20 mouse cellular contexts compared by ENCODE assay signal in the genomic region with DNA sequence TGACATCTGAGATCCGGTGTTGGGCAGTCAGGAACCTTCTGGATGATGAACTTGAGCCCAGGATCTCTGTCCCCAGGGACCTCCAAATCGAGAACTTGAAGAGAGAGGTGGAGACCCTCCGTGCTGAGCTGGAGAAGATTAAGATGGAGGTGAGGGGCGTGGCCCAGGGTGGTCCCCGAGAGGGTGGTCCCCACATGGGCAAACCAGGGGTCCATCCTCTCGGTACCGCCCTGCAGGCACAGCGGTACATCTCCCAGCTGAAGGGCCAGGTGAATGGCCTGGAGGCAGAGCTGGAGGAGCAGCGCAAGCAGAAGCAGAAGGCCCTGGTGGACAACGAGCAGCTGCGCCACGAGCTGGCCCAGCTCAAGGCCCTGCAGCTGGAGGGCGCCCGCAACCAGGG. TPM values are rescaled to one million over a fixed set of nuclear protein-coding genes. Genes with fewer than 3 reads are reported as not detected.
DNase-seq lines count a peak whose midpoint lies in the region; ATAC-seq and TF ChIP-seq lines count a peak whose summit lies in the region.
"Had no signal": no experiment of that assay in that cellular context is flagged by ENCODE, and none has a peak within 500 bp of the region (broad histone marks: within the 10 kb centered on the region; RNA-seq: fewer than 3 reads in every experiment).

No protein-coding gene starts in this region.

- peak overlapping the region; percentile 68 for H3K27ac ChIP-seq in forebrain, embryonic 13.5 days
- no peak overlapping the region for H3K27ac ChIP-seq in forebrain, embryonic 16.5 days (ENCODE audit: low read length)
- peak overlapping the region; percentile 48; the same call in 1 of the 2 replicates for H3K27ac ChIP-seq in hindbrain, embryonic 13.5 days
- no peak overlapping the region for H3K27ac ChIP-seq in hindbrain, embryonic 14.5 days
- H3K27ac ChIP-seq in midbrain, embryonic 10.5 days (replicated peaks): peak overlapping the region; percentile 39; the same call in 1 of the 2 replicates
- H3K27ac ChIP-seq in midbrain, embryonic 14.5 days (replicated peaks; ENCODE audit: low read depth, low read length): no peak overlapping the region
- no peak overlapping the region for H3K27ac ChIP-seq in stomach, postnatal 0 days (replicated peaks)
- H3K27ac ChIP-seq: embryonic facial prominence, embryonic 13.5 days; intestine, embryonic 15.5 days; liver, embryonic 14.5 days; neural tube, embryonic 15.5 days; stomach, embryonic 15.5 days had no signal

- no peak for TF ChIP-seq EP300 in stomach, postnatal 0 days (optimal IDR thresholded peaks at IDR 0.05)

- H3K36me3 ChIP-seq in forebrain, embryonic 13.5 days (ENCODE audit: poor library complexity, severe bottlenecking): peaks cover 26% of the 10 kb centered on the region; the same call in 1 of the 2 replicates
- no peaks in the 10 kb centered on the region for H3K36me3 ChIP-seq in forebrain, embryonic 16.5 days (ENCODE audit: control insufficient read depth, insufficient read depth)
- peaks cover 18% of the 10 kb centered on the region for H3K36me3 ChIP-seq in hindbrain, embryonic 13.5 days
- peaks cover 14% of the 10 kb centered on the region; the same call in 1 of the 2 replicates for H3K36me3 ChIP-seq in hindbrain, embryonic 14.5 days (replicated peaks; ENCODE audit: control insufficient read depth, insufficient read depth)
- H3K36me3 ChIP-seq in midbrain, embryonic 10.5 days: peaks cover 3% of the 10 kb centered on the region; the same call in 1 of the 2 replicates
- 0 out of 2 replicates have a peak, but pooled peaks cover 13% of the 10 kb centered on the region for H3K36me3 ChIP-seq in midbrain, embryonic 14.5 days (ENCODE audit: control insufficient read depth, insufficient read depth, low read length)
- peaks cover 3% of the 10 kb centered on the region; the same call in 1 of the 2 replicates for H3K36me3 ChIP-seq in stomach, postnatal 0 days (ENCODE audit: control insufficient read depth, insufficient read depth, low read length)
- H3K36me3 ChIP-seq: stomach, embryonic 15.5 days had no signal

- peaks cover 28% of the 10 kb centered on the region for H3K4me1 ChIP-seq in forebrain, embryonic 13.5 days
- H3K4me1 ChIP-seq in forebrain, embryonic 16.5 days (replicated peaks; ENCODE audit: control insufficient read depth, insufficient read depth, low read length): peaks cover 23% of the 10 kb centered on the region
- peaks cover 32% of the 10 kb centered on the region for H3K4me1 ChIP-seq in hindbrain, embryonic 13.5 days (replicated peaks)
- H3K4me1 ChIP-seq in hindbrain, embryonic 14.5 days (replicated peaks; ENCODE audit: control insufficient read depth, insufficient read depth, low read length): no peaks in the 10 kb centered on the region
- H3K4me1 ChIP-seq in midbrain, embryonic 10.5 days: peaks cover 19% of the 10 kb centered on the region
- no peaks in the 10 kb centered on the region for H3K4me1 ChIP-seq in midbrain, embryonic 14.5 days (ENCODE audit: control insufficient read depth, insufficient read depth, low read length)
- peaks cover 3% of the 10 kb centered on the region; the same call in 1 of the 2 replicates for H3K4me1 ChIP-seq in stomach, postnatal 0 days (replicated peaks; ENCODE audit: control insufficient read depth, insufficient read depth)

- H3K9ac ChIP-seq in forebrain, embryonic 13.5 days: no peak overlapping the region
- H3K9ac ChIP-seq in forebrain, embryonic 16.5 days (replicated peaks; ENCODE audit: low read depth, low read length): no peak overlapping the region
- no peak overlapping the region for H3K9ac ChIP-seq in hindbrain, embryonic 13.5 days
- H3K9ac ChIP-seq in hindbrain, embryonic 14.5 days: no peak overlapping the region
- no peak overlapping the region for H3K9ac ChIP-seq in midbrain, embryonic 14.5 days (replicated peaks; ENCODE audit: low read length)
- no peak overlapping the region for H3K9ac ChIP-seq in stomach, postnatal 0 days (ENCODE audit: low read length)
- H3K9ac ChIP-seq: intestine, embryonic 15.5 days; liver, embryonic 14.5 days; lung, embryonic 14.5 days; neural tube, embryonic 15.5 days; stomach, embryonic 15.5 days had no signal

- no peak for ATAC-seq in forebrain, embryonic 13.5 days
- no peak for ATAC-seq in forebrain, embryonic 16.5 days
- ATAC-seq in hindbrain, embryonic 13.5 days (ENCODE audit: low FRiP score): no peak
- ATAC-seq in hindbrain, embryonic 14.5 days (ENCODE audit: low FRiP score): no peak
- ATAC-seq in midbrain, embryonic 14.5 days (ENCODE audit: low FRiP score, low TSS enrichment): no peak
- ATAC-seq in stomach, postnatal 0 days (ENCODE audit: low FRiP score, low TSS enrichment): no peak
- ATAC-seq: intestine, embryonic 15.5 days had no signal

- no peak overlapping the region for H3K4me3 ChIP-seq in forebrain, embryonic 13.5 days
- no peak overlapping the region for H3K4me3 ChIP-seq in forebrain, embryonic 16.5 days (replicated peaks; ENCODE audit: low read length)
- no peak overlapping the region for H3K4me3 ChIP-seq in hindbrain, embryonic 13.5 days
- H3K4me3 ChIP-seq in hindbrain, embryonic 14.5 days (replicated peaks; ENCODE audit: low read length): no peak overlapping the region
- H3K4me3 ChIP-seq in midbrain, embryonic 10.5 days: no peak overlapping the region
- no peak overlapping the region for H3K4me3 ChIP-seq in midbrain, embryonic 14.5 days (replicated peaks; ENCODE audit: low read depth, low read length)
- no peak overlapping the region for H3K4me3 ChIP-seq in stomach, postnatal 0 days (ENCODE audit: low read depth, low read length)
- H3K4me3 ChIP-seq: embryonic facial prominence, embryonic 13.5 days; erythroblast, embryonic 14.5 days; intestine, embryonic 15.5 days; neural tube, embryonic 15.5 days; stomach, embryonic 15.5 days had no signal

- 91% methylated on average over 14 of the region's 14 CpGs for WGBS in forebrain, embryonic 13.5 days
- 89% methylated on average over 14 of the region's 14 CpGs for WGBS in forebrain, embryonic 16.5 days
- 92% methylated on average over 14 of the region's 14 CpGs for WGBS in hindbrain, embryonic 13.5 days
- WGBS in hindbrain, embryonic 14.5 days: 87% methylated on average over 14 of the region's 14 CpGs
- WGBS in midbrain, embryonic 10.5 days: 90% methylated on average over 14 of the region's 14 CpGs
- 91% methylated on average over 14 of the region's 14 CpGs for WGBS in midbrain, embryonic 14.5 days
- WGBS in stomach, postnatal 0 days: 84% methylated on average over 14 of the region's 14 CpGs

- H3K4me2 ChIP-seq in forebrain, embryonic 13.5 days: no peak overlapping the region
- H3K4me2 ChIP-seq in forebrain, embryonic 16.5 days (ENCODE audit: low read length): no peak overlapping the region
- no peak overlapping the region for H3K4me2 ChIP-seq in hindbrain, embryonic 13.5 days
- no peak overlapping the region for H3K4me2 ChIP-seq in hindbrain, embryonic 14.5 days (replicated peaks)
- no peak overlapping the region for H3K4me2 ChIP-seq in midbrain, embryonic 14.5 days (ENCODE audit: low read length)
- no peak overlapping the region for H3K4me2 ChIP-seq in stomach, postnatal 0 days (replicated peaks; ENCODE audit: low read depth)
- H3K4me2 ChIP-seq: embryonic facial prominence, embryonic 13.5 days; intestine, embryonic 15.5 days; lung, embryonic 14.5 days; neural tube, embryonic 15.5 days; stomach, embryonic 15.5 days had no signal

- 0 out of 2 replicates have a peak, but pooled peaks have one; percentile 2 for TF ChIP-seq CTCF in stomach, postnatal 0 days (IDR thresholded peaks at IDR 0.05; ENCODE audit: low read depth)

- H3K27me3 ChIP-seq in forebrain, embryonic 13.5 days: no peaks in the 10 kb centered on the region
- no peaks in the 10 kb centered on the region for H3K27me3 ChIP-seq in forebrain, embryonic 16.5 days (replicated peaks; ENCODE audit: control insufficient read depth, insufficient read depth, low read length)
- H3K27me3 ChIP-seq in hindbrain, embryonic 13.5 days: peaks cover 32% of the 10 kb centered on the region
- H3K27me3 ChIP-seq in hindbrain, embryonic 14.5 days (ENCODE audit: control insufficient read depth, insufficient read depth, low read length): no peaks in the 10 kb centered on the region; the same call in 1 of the 2 replicates
- H3K27me3 ChIP-seq in midbrain, embryonic 10.5 days (ENCODE audit: low read depth, poor library complexity, severe bottlenecking): no peaks in the 10 kb centered on the region
- no peaks in the 10 kb centered on the region for H3K27me3 ChIP-seq in midbrain, embryonic 14.5 days (ENCODE audit: control insufficient read depth, insufficient read depth, low read length)
- H3K27me3 ChIP-seq in stomach, postnatal 0 days (ENCODE audit: control insufficient read depth, insufficient read depth, low read length): no peaks in the 10 kb centered on the region
- H3K27me3 ChIP-seq: embryonic facial prominence, embryonic 13.5 days; intestine, embryonic 15.5 days; neural tube, embryonic 15.5 days; stomach, embryonic 15.5 days had no signal

- H3K9me3 ChIP-seq in forebrain, embryonic 13.5 days (replicated peaks): no peaks in the 10 kb centered on the region
- no peaks in the 10 kb centered on the region for H3K9me3 ChIP-seq in forebrain, embryonic 16.5 days (ENCODE audit: control insufficient read depth, low read length)
- H3K9me3 ChIP-seq in hindbrain, embryonic 13.5 days: no peaks in the 10 kb centered on the region
- H3K9me3 ChIP-seq in hindbrain, embryonic 14.5 days (ENCODE audit: control insufficient read depth, low read length): no peaks in the 10 kb centered on the region
- H3K9me3 ChIP-seq in midbrain, embryonic 10.5 days (replicated peaks): no peaks in the 10 kb centered on the region
- no peaks in the 10 kb centered on the region for H3K9me3 ChIP-seq in midbrain, embryonic 14.5 days (ENCODE audit: control insufficient read depth, low read length)
- no peaks in the 10 kb centered on the region for H3K9me3 ChIP-seq in stomach, postnatal 0 days (ENCODE audit: control insufficient read depth, low read length)
- H3K9me3 ChIP-seq: embryonic facial prominence, embryonic 13.5 days; intestine, embryonic 15.5 days; neural tube, embryonic 15.5 days; stomach, embryonic 15.5 days had no signal

- no peak for DNase-seq in hindbrain, embryonic 14.5 days (ENCODE audit: low spot score)
- DNase-seq in midbrain, embryonic 10.5 days (ENCODE audit: low spot score): no peak
- no peak for DNase-seq in midbrain, embryonic 14.5 days
- no peak for DNase-seq in stomach, postnatal 0 days (ENCODE audit: low spot score)
- no peak for DNase-seq in lung, postnatal 36 days
- DNase-seq: adrenal gland, adult 2 months; embryo, embryonic 11 days; heart, postnatal 36 days; kidney, adult 8-10 months; lung, embryonic 14.5 days; right cerebral cortex, adult 18-20 months had no signal

RNA-seq across cellular contexts. Expression of gene Hip1r, which starts 23.3 kb away (rescaled TPM):
- 16.2 and 16.8 TPM in 2 replicates for polyA plus RNA-seq in forebrain, embryonic 13.5 days (2015; fragmentation: Nextera tagmentation; extraction: Ambion mirVana)
- 33.3 and 35.7 TPM in 2 replicates for polyA plus RNA-seq in forebrain, embryonic 16.5 days (2015; fragmentation: Nextera tagmentation; extraction: Ambion mirVana)
- 21.4 and 25.5 TPM in 2 replicates for polyA plus RNA-seq in hindbrain, embryonic 13.5 days (2015; fragmentation: Nextera tagmentation; extraction: Ambion mirVana)
- 22.4 and 27.9 TPM in 2 replicates for polyA plus RNA-seq in hindbrain, embryonic 14.5 days (2014; fragmentation: Nextera tagmentation; extraction: Ambion mirVana)
- 6.6 and 9.2 TPM in 2 replicates for polyA plus RNA-seq in midbrain, embryonic 10.5 days (2016; fragmentation: Nextera tagmentation; extraction: Ambion mirVana)
- polyA plus RNA-seq in midbrain, embryonic 14.5 days (2014; fragmentation: Nextera tagmentation; extraction: Ambion mirVana): 22.5 and 24.7 TPM in 2 replicates
- 31.2 and 32.2 TPM in 2 replicates for polyA plus RNA-seq in stomach, postnatal 0 days (2015; fragmentation: Nextera tagmentation; extraction: Ambion mirVana)

RNA-seq across cellular contexts. Expression of gene Vps37b, which starts 35.4 kb away (rescaled TPM):
- 86.5 and 92.2 TPM in 2 replicates for polyA plus RNA-seq in forebrain, embryonic 13.5 days (2015; fragmentation: Nextera tagmentation; extraction: Ambion mirVana)
- polyA plus RNA-seq in forebrain, embryonic 16.5 days (2015; fragmentation: Nextera tagmentation; extraction: Ambion mirVana): 104 and 112 TPM in 2 replicates
- 79.3 and 84.7 TPM in 2 replicates for polyA plus RNA-seq in hindbrain, embryonic 13.5 days (2015; fragmentation: Nextera tagmentation; extraction: Ambion mirVana)
- polyA plus RNA-seq in hindbrain, embryonic 14.5 days (2014; fragmentation: Nextera tagmentation; extraction: Ambion mirVana): 59.5 and 61.7 TPM in 2 replicates
- 58.1 and 69.2 TPM in 2 replicates for polyA plus RNA-seq in midbrain, embryonic 10.5 days (2016; fragmentation: Nextera tagmentation; extraction: Ambion mirVana)
- 58.0 and 72.4 TPM in 2 replicates for polyA plus RNA-seq in midbrain, embryonic 14.5 days (2014; fragmentation: Nextera tagmentation; extraction: Ambion mirVana)
- 31.0 and 35.8 TPM in 2 replicates for polyA plus RNA-seq in stomach, postnatal 0 days (2015; fragmentation: Nextera tagmentation; extraction: Ambion mirVana)

Comparison
In these comparisons a context has a peak if more than half of its experiments do, and no peak if none do; other contexts are left out.
1. H3K27ac ChIP-seq: peak in forebrain, embryonic 13.5 days (single experiment), hindbrain, embryonic 13.5 days (single experiment) and midbrain, embryonic 10.5 days (single experiment); none in forebrain, embryonic 16.5 days (single experiment), hindbrain, embryonic 14.5 days (single experiment), midbrain, embryonic 14.5 days (single experiment) and stomach, postnatal 0 days (single experiment).